Mouse (Mus musculus) bone marrow, adult 2 months (tissue): ENCODE measurements around the gene Ptprn2.

Source experiments
- CTCF ChIP-seq: fragments of 200-500 bp; IDR thresholded peaks from 2 replicates; pipeline ENCODE4 v1.5.1; 2011; ENCODE audit warnings: low read length, control low read depth; ENCODE audit not compliant: control insufficient read depth, insufficient read depth
- POLR2A ChIP-seq: fragments of 200-500 bp; IDR thresholded peaks from 2 replicates; pipeline ENCODE4 v1.6.1; 2011; ENCODE audit warnings: low read depth, mild to moderate bottlenecking, control low read depth, low read length, borderline replicate concordance; ENCODE audit not compliant: control insufficient read depth

- no peak for TF ChIP-seq POLR2A
- TF ChIP-seq CTCF = no peak
Measured at GRCm38 (mm10) chr12:117214919-117215318, 729.4 kb downstream of the Ptprn2 start.
